Mouse (Mus musculus): ENCODE data around the gene Cebpg.

DNA sequence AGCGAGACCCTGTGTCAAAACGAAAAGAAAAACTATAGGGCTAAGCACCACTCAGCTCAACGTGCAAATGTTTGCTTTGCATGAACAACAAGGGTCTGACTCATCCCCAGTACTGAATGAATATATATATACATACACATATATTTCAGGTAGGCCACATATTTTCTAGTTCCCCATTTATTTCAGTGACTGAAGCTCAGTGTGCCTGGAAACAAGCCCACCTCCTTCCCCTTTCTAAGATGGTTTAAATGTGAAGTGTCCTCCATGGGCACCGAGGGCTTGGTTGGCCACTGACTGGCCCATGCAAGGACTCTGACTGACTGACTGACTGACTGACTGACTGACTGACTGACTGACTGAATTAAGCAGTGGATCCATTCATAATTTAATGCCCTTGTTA lies 43.2 kb upstream of the Cebpg start:
- TF ChIP-seq POLR2A (IDR thresholded peaks at IDR 0.05; ENCODE audit: extremely low read depth, insufficient read depth, low read length): no peak
- no peak for TF ChIP-seq CTCF (IDR thresholded peaks at IDR 0.05; ENCODE audit: extremely low read depth, insufficient read depth, low read length)

Data from cortical plate, adult 2 months (tissue).